Mouse (Mus musculus): ENCODE measurements around the gene Unc45a.

GRCm38 (mm10) chr7:80301522-80301921 is 39.3 kb downstream of the Unc45a start:
- TF ChIP-seq ZKSCAN1 (IDR thresholded peaks at IDR 0.05; ENCODE audit: borderline replicate concordance, low read depth, low read length) (no peak), SMC3 (IDR thresholded peaks at IDR 0.05; ENCODE audit: low read depth, low read length) (no peak), EP300 (IDR thresholded peaks at IDR 0.05; ENCODE audit: low read length) (no peak), MXI1 (IDR thresholded peaks at IDR 0.05; ENCODE audit: low read depth, low read length) (no peak), CTCF (conservative IDR thresholded peaks at IDR 0.05 in 1 of 2, IDR thresholded peaks at IDR 0.05 in 1 of 2; ENCODE audit: low read depth in 2 of 2, low read length in 2 of 2) (peak in 1 of 2 experiments; percentile 43; a peak in 2 of 4 replicates), GABPA (IDR thresholded peaks at IDR 0.05; ENCODE audit: insufficient replicate concordance, low read depth, low read length) (no peak), MEF2A (IDR thresholded peaks at IDR 0.05; ENCODE audit: borderline replicate concordance, low read depth, low read length) (no peak), POLR2A (IDR thresholded peaks at IDR 0.05; ENCODE audit: low read depth, low read length) (no peak), ZNF384 (IDR thresholded peaks at IDR 0.05; ENCODE audit: low read depth, low read length) (no peak), MAFK (IDR thresholded peaks at IDR 0.05; ENCODE audit: insufficient replicate concordance, low read length) (no peak), TCF12 (IDR thresholded peaks at IDR 0.05; ENCODE audit: low read depth, low read length) (no peak)
